Mouse (Mus musculus) heart, embryonic 14.5 days (tissue): ENCODE results near the gene Ccn5. TPM values are rescaled to one million over a fixed set of nuclear protein-coding genes. Genes with fewer than 3 reads are reported as not detected.

Source experiments
- ATAC-seq: fragments of 200-750 bp; cut with Nextera tagmentation; 2 replicates; pipeline ENCODE4 v1.8.0; 2017; ENCODE audit warnings: low read depth, moderate TSS enrichment; ENCODE audit not compliant: insufficient number of reproducible peaks, insufficient read depth, low FRiP score
- H3K27ac ChIP-seq, 2 experiments: fragments of 200-500 bp in 1 of 2; fragments of 300-500 bp in 1 of 2; sonication (generic) in 1 of 2; replicated peaks in 1 of 2; 2 replicates each; pipeline ENCODE4 v1.5.1; 2012 to 2014; ENCODE audit warnings: low read depth in 2 of 2, low read length in 2 of 2, control low read depth in 1 of 2, mild to moderate bottlenecking in 1 of 2, mixed read lengths in 1 of 2; ENCODE audit not compliant: control insufficient read depth in 1 of 2, insufficient read depth in 1 of 2
- H3K27me3 ChIP-seq: fragments of 300-500 bp; sonication (generic); 2 replicates; pipeline ENCODE4 v1.6.1; 2014; ENCODE audit warnings: mild to moderate bottlenecking, low read length, control low read depth; ENCODE audit not compliant: control insufficient read depth, insufficient read depth
- H3K36me3 ChIP-seq: fragments of 300-500 bp; sonication (generic); 2 replicates; pipeline ENCODE4 v1.6.1; 2014; ENCODE audit warnings: mild to moderate bottlenecking, control low read depth, low read length, mixed read lengths; ENCODE audit not compliant: control insufficient read depth, insufficient read depth
- H3K4me1 ChIP-seq, 2 experiments: fragments of 200-500 bp in 1 of 2; fragments of 300-500 bp in 1 of 2; sonication (generic) in 1 of 2; 2 replicates each; pipeline ENCODE4 v1.6.1; 2012 to 2014; ENCODE audit warnings: low read length in 2 of 2, control low read depth in 1 of 2, mixed read lengths in 1 of 2; ENCODE audit not compliant: control insufficient read depth in 2 of 2, insufficient read depth in 2 of 2
- H3K4me2 ChIP-seq: fragments of 300-500 bp; sonication (generic); 2 replicates; pipeline ENCODE4 v1.6.1; 2014; ENCODE audit warnings: mild to moderate bottlenecking, low read length
- H3K4me3 ChIP-seq, 2 experiments: fragments of 200-500 bp in 1 of 2; fragments of 300-500 bp in 1 of 2; sonication (generic) in 1 of 2; 2 replicates each; pipeline ENCODE4 v1.5.1; 2012 to 2014; ENCODE audit warnings: low read length in 2 of 2, mild to moderate bottlenecking in 2 of 2, control low read depth in 1 of 2, low read depth in 1 of 2, moderate library complexity in 1 of 2; ENCODE audit not compliant: control insufficient read depth in 1 of 2, insufficient read depth in 1 of 2
- H3K9ac ChIP-seq: fragments of 300-500 bp; sonication (generic); 2 replicates; pipeline ENCODE4 v1.6.1; 2014; ENCODE audit warnings: mild to moderate bottlenecking, low read length
- H3K9me3 ChIP-seq: fragments of 300-500 bp; sonication (generic); 2 replicates; pipeline ENCODE4 v1.6.1; 2016; ENCODE audit warnings: low read length, control low read depth; ENCODE audit not compliant: control insufficient read depth
- WGBS: fragments of 180-500 bp; shearing (Covaris S2); extraction: QIAGEN DNeasy Blood & Tissue Kit; methylation state at CpG from one replicate; pipeline ENCODE4 v1.1.7; 2014; 5-methylcytosine and 5-hydroxymethylcytosine counted together
- polyA plus RNA-seq: library from polyadenylated mRNA; unstranded; fragments of >200 nt; fragmentation: Nextera tagmentation; extraction: Ambion mirVana; gene quantifications from 2 replicates; pipeline ENCODE4 v1.2.1, GENCODE M21; 2014

The Ccn5 gene
- polyA plus RNA-seq, 1 experiment from 2014 or later: 0.57 TPM

- Histone ChIP-seq H3K4me1 (peaks cover 0 to 3% of the 10 kb centered on the region in 2 experiments; a peak in 1 of 4 replicates), H3K36me3 (no peaks in the 10 kb centered on the region), H3K9ac (no peak overlapping the region), H3K9me3 (no peaks in the 10 kb centered on the region), H3K4me2 (no peak overlapping the region), H3K27ac (no peak overlapping the region), H3K27me3 (0 out of 2 replicates have a peak, but pooled peaks cover 2% of the 10 kb centered on the region), H3K4me3 (no peak overlapping the region)
- ATAC-seq: no peak
- 81% methylated on average over 9 of the region's 9 CpGs for WGBS
These were observed 5.8 kb upstream of the Ccn5 start for GRCm38 (mm10) chr2:163814739-163815465.

GRCm38 (mm10) chr2:163823248-163823647 lies 2.6 kb downstream of the Ccn5 start:
- no peak overlapping the region for H3K4me3 ChIP-seq
- 13% methylated on average over 4 of the region's 4 CpGs for WGBS
- H3K9me3 ChIP-seq: no peaks in the 10 kb centered on the region

DNA sequence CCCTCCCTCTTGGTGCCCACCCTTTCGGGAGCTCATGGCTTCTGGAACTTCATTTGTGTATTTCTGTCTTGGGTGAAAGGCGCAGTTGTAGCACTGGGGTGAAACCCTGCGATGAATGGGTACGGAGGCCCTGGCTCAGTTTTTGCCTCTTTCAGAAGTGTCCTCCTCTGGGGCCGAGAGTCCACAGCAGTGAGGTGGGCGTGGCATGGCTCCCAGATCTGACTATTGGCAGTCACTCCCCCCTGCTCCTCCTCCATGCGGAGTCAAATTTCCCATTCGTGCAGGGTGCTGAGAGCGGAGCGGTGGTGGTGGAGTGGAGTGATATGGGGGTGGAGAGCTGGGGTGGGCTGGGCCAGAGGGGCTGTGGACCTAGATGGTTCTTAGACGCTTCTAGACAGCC lies 3.1 kb downstream of the Ccn5 start:
- H3K9ac ChIP-seq: peak overlapping the region; percentile 3; the same call in 1 of the 2 replicates
- H3K36me3 ChIP-seq: no peaks in the 10 kb centered on the region
- no peak for ATAC-seq
- H3K4me3 ChIP-seq: no peak overlapping the region
- H3K9me3 ChIP-seq: no peaks in the 10 kb centered on the region
- H3K4me1 ChIP-seq: peaks cover 2 to 5% of the 10 kb centered on the region in 2 experiments; a peak in 2 of 4 replicates
- 21% methylated on average over 11 of the region's 11 CpGs for WGBS
- H3K4me2 ChIP-seq: peak overlapping the region; percentile 36
- no peak overlapping the region for H3K27ac ChIP-seq
- H3K27me3 ChIP-seq: peaks cover 15% of the 10 kb centered on the region; the same call in 1 of the 2 replicates

More at GRCm38 (mm10) chr2:163823248-163823647, 2.6 kb downstream of the Ccn5 start:
- peaks cover 10% of the 10 kb centered on the region; the same call in 1 of the 2 replicates for H3K27me3 ChIP-seq
- H3K9ac ChIP-seq: peak overlapping the region; percentile 3; the same call in 1 of the 2 replicates
- ATAC-seq: no peak
- H3K4me1 ChIP-seq: peaks cover 2 to 5% of the 10 kb centered on the region in 2 experiments; a peak in 2 of 4 replicates
- no peaks in the 10 kb centered on the region for H3K36me3 ChIP-seq
- peak overlapping the region; percentile 36 for H3K4me2 ChIP-seq
- H3K27ac ChIP-seq: no peak overlapping the region

DNA sequence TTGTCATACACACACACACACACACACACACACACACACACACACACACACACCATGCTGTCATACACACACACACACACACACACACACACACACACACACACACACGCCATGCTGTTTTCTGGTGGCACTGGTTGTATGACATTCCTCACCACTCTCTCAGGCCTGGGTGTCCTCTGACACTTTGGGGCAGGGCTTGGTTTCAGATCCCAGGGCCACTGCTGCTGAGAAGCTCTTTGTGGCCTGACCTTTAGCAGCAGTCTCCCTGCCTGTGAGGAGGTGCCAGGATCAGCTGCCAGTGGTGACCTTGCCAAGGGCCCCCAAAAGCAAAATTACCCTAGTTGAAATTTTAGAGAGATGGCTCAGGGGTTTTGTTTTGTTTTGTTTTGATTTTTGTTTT lies 5.2 kb downstream of the Ccn5 start:
- Histone ChIP-seq H3K9ac (no peak overlapping the region), H3K27ac (no peak overlapping the region), H3K4me1 (peaks cover 0 to 2% of the 10 kb centered on the region in 2 experiments; a peak in 1 of 4 replicates), H3K4me2 (no peak overlapping the region), H3K27me3 (peaks cover 17% of the 10 kb centered on the region; the same call in 1 of the 2 replicates), H3K9me3 (no peaks in the 10 kb centered on the region), H3K4me3 (no peak overlapping the region), H3K36me3 (no peaks in the 10 kb centered on the region)
- 100% methylated on average over 1 of the region's 1 CpGs for WGBS
- no peak for ATAC-seq

DNA sequence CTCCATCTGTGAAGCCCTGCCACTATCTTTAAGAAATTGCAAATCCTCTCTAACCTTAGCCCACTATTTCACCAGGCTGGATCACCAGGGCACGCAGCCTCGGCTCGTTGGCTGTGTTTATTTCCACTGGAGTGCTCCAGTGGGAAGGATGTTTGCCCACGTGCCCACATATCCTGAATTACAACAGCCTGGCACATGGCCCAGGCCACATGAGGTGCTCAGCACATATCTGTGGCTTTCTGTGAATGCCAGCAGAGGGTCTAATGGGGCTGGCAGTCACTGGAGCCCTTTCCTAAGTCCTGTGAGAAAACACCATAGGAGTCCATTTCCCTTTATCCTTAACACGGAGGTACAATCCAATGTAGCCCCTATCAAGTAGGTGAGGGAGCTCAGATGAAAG lies 5.8 kb downstream of the Ccn5 start:
- peaks cover 17% of the 10 kb centered on the region; the same call in 1 of the 2 replicates for H3K27me3 ChIP-seq
- H3K27ac ChIP-seq: no peak overlapping the region
- no peak overlapping the region for H3K4me2 ChIP-seq
- H3K4me1 ChIP-seq: peaks cover 0 to 2% of the 10 kb centered on the region in 2 experiments; a peak in 1 of 4 replicates
- ATAC-seq: no peak
- no peak overlapping the region for H3K4me3 ChIP-seq
- WGBS: 69% methylated on average over 5 of the region's 5 CpGs
- no peak overlapping the region for H3K9ac ChIP-seq
- no peaks in the 10 kb centered on the region for H3K36me3 ChIP-seq
- H3K9me3 ChIP-seq: no peaks in the 10 kb centered on the region

- no peak overlapping the region for H3K4me2 ChIP-seq
- no peaks in the 10 kb centered on the region for H3K36me3 ChIP-seq
- no peak for ATAC-seq
- H3K9me3 ChIP-seq: no peaks in the 10 kb centered on the region
- H3K4me1 ChIP-seq: no peaks in the 10 kb centered on the region
- no peak overlapping the region for H3K9ac ChIP-seq
- no peak overlapping the region for H3K27ac ChIP-seq
- H3K27me3 ChIP-seq: peaks cover 11% of the 10 kb centered on the region; the same call in 1 of the 2 replicates
- H3K4me3 ChIP-seq: no peak overlapping the region
- whole genome bisulfite sequencing: 57% methylated on average over 1 of the region's 1 CpGs
These were observed 10.5 kb downstream of the Ccn5 start for GRCm38 (mm10) chr2:163831163-163831562.

DNA sequence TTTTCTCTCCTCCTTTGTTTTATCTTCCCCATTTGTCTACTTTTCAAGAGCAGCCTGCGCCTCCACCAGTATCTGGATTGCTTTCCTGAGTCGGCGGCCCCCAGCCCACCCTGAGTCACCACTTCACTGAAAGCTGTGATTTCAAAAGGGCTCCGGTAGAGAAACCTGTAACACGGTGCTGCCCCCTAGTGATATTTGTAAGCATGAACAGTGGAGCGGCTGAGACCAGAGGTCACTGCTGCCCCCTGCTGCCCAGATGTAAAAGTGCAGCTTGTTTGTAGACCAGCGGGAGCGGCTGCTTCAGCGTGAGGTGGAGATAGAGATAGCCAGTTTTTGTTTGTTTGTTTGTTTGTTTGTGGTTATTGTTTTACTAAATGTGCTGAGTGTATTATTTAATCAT lies 17.4 kb downstream of the Ccn5 start:
- no peak overlapping the region for H3K27ac ChIP-seq

More for the DNA sequence above, 17.4 kb downstream of the Ccn5 start:
- no peak overlapping the region for H3K4me3 ChIP-seq
- no peak overlapping the region for H3K9ac ChIP-seq
- H3K36me3 ChIP-seq: no peaks in the 10 kb centered on the region
- no peak overlapping the region for H3K4me2 ChIP-seq
- 17% methylated on average over 9 of the region's 9 CpGs for WGBS
- peaks cover 37% of the 10 kb centered on the region; the same call in 1 of the 2 replicates for H3K27me3 ChIP-seq
- H3K4me1 ChIP-seq: peaks cover 7 to 11% of the 10 kb centered on the region in 2 experiments
- H3K9me3 ChIP-seq: no peaks in the 10 kb centered on the region
- no peak for ATAC-seq
